Mouse (Mus musculus) liver, embryonic 16.5 days (tissue): ENCODE data around the gene Fam122b. TPM values are rescaled to one million over a fixed set of nuclear protein-coding genes. Genes with fewer than 3 reads are reported as not detected.
A peak's percentile ranks its signal among the peaks of the same experiment; 100 is the strongest.
"Not testable (repeated sequence)": the region's sequence is repeated elsewhere in the genome, so short reads cannot be mapped to it uniquely, and the experiment has no call there.

Experiments used
- ATAC-seq: fragments of 200-750 bp; cut with Nextera tagmentation; 2 replicates; pipeline ENCODE4 v1.8.0; 2017; ENCODE audit warnings: low read depth, mild to moderate bottlenecking, moderate number of reproducible peaks, moderate library complexity
- H3K27ac ChIP-seq: fragments of 300-500 bp; sonication (generic); 2 replicates; pipeline ENCODE4 v1.5.1; 2014; ENCODE audit warnings: mild to moderate bottlenecking, low read length
- H3K27me3 ChIP-seq: fragments of 300-500 bp; sonication (generic); 2 replicates; pipeline ENCODE4 v1.6.1; 2014; ENCODE audit warnings: low read depth, low read length, mixed read lengths; ENCODE audit not compliant: control insufficient read depth, insufficient read depth
- H3K36me3 ChIP-seq: fragments of 300-500 bp; sonication (generic); 2 replicates; pipeline ENCODE4 v1.6.1; 2014; ENCODE audit warnings: mild to moderate bottlenecking; ENCODE audit not compliant: control insufficient read depth, insufficient read depth
- H3K4me1 ChIP-seq: fragments of 300-500 bp; sonication (generic); 2 replicates; pipeline ENCODE4 v1.6.1; 2014; ENCODE audit warnings: low read depth, low read length, mixed read lengths; ENCODE audit not compliant: control insufficient read depth
- H3K4me2 ChIP-seq: fragments of 300-500 bp; sonication (generic); 2 replicates; pipeline ENCODE4 v1.6.1; 2014; ENCODE audit warnings: low read depth, low read length, mixed read lengths
- H3K4me3 ChIP-seq: fragments of 300-500 bp; sonication (generic); 2 replicates; pipeline ENCODE4 v1.5.1; 2014; ENCODE audit warnings: low read depth, mild to moderate bottlenecking, low read length
- H3K9ac ChIP-seq: fragments of 300-500 bp; sonication (generic); 2 replicates; pipeline ENCODE4 v1.6.1; 2014; ENCODE audit warnings: low read depth, low read length
- H3K9me3 ChIP-seq: fragments of 300-500 bp; sonication (generic); replicated peaks from 2 replicates; pipeline ENCODE4 v1.6.1; 2016; ENCODE audit warnings: low read length; ENCODE audit not compliant: control insufficient read depth
- WGBS: fragments of 180-500 bp; shearing (Covaris S2); extraction: QIAGEN DNeasy Blood & Tissue Kit; methylation state at CpG from one replicate; pipeline ENCODE4 v1.1.7; 2014; ENCODE audit not compliant: insufficient replicate concordance; 5-methylcytosine and 5-hydroxymethylcytosine counted together
- polyA plus RNA-seq: library from polyadenylated mRNA; unstranded; fragments of >200 nt; fragmentation: Nextera tagmentation; extraction: Ambion mirVana; gene quantifications from 2 replicates; pipeline ENCODE4 v1.2.1, GENCODE M21; 2015

The Fam122b gene
- polyA plus RNA-seq, result 4.4 and 4.6 TPM in 2 replicates

- peak within 1 kb of the TSS; percentile 78 for H3K4me2 ChIP-seq
- 23% methylated on average over 38 of the region's 40 CpGs for WGBS
- ATAC-seq, result peak; percentile 90
Observed at GRCm38 (mm10) chrX:53269289-53270062, at the start of gene Fam122b. Gene Fam122b, minus strand, starts transcription at chrX:53269805.

GRCm38 (mm10) chrX:53287924-53288323 lies 18.3 kb upstream of the Fam122b start:
- no peaks in the 10 kb centered on the region for H3K36me3 ChIP-seq
- no peaks in the 10 kb centered on the region for H3K27me3 ChIP-seq
- 63% methylated on average over 5 of the region's 5 CpGs for WGBS
- H3K9ac ChIP-seq, result no peak overlapping the region
- no peaks in the 10 kb centered on the region for H3K4me1 ChIP-seq
- H3K4me2 ChIP-seq, result no peak overlapping the region
- H3K9me3 ChIP-seq, result no peaks in the 10 kb centered on the region
- ATAC-seq, result no peak
- H3K4me3 ChIP-seq, result no peak overlapping the region
- H3K27ac ChIP-seq, result no peak overlapping the region

More at GRCm38 (mm10) chrX:53269289-53270062, at the start of gene Fam122b:
- Histone ChIP-seq H3K27ac (peak within 1 kb of the TSS; percentile 63), H3K4me3 (peak within 1 kb of the TSS; percentile 77), H3K9ac (peak within 1 kb of the TSS; percentile 74), H3K4me1 (peaks cover 4% of the 10 kb centered on the region), H3K27me3 (no peaks in the 10 kb centered on the region), H3K9me3 (no peaks in the 10 kb centered on the region), H3K36me3 (no peaks in the 10 kb centered on the region)

GRCm38 (mm10) chrX:53273124-53273523 lies 3.5 kb upstream of the Fam122b start, which contains the start of gene Fam122c:
Gene Fam122c, plus strand, starts transcription at chrX:53273424.
- Histone ChIP-seq H3K4me2 (no peak within 1 kb of the TSS), H3K4me1 (peaks cover 4% of the 10 kb centered on the region), H3K4me3 (no peak within 1 kb of the TSS), H3K36me3 (no peaks in the 10 kb centered on the region), H3K9ac (no peak within 1 kb of the TSS), H3K27ac (no peak within 1 kb of the TSS), H3K27me3 (no peaks in the 10 kb centered on the region), H3K9me3 (no peaks in the 10 kb centered on the region)
- no peak for ATAC-seq
- WGBS, result 30% methylated on average over 1 of the region's 1 CpGs

- H3K4me3 ChIP-seq, H3K4me2 ChIP-seq, H3K4me1 ChIP-seq, H3K9ac ChIP-seq, ATAC-seq, H3K27ac ChIP-seq, H3K27me3 ChIP-seq, H3K9me3 ChIP-seq, H3K36me3 ChIP-seq: not testable (repeated sequence)
- WGBS, result 57% methylated on average over 3 of the region's 3 CpGs
Observed at GRCm38 (mm10) chrX:53271628-53272027, 2.0 kb upstream of the Fam122b start.

GRCm38 (mm10) chrX:53270063-53270432 lies 443 bp upstream of the Fam122b start:
- no peaks in the 10 kb centered on the region for H3K36me3 ChIP-seq
- H3K4me1 ChIP-seq, result peaks cover 4% of the 10 kb centered on the region
- no peak overlapping the region for H3K27ac ChIP-seq
- H3K4me2 ChIP-seq, result peak overlapping the region; percentile 78
- H3K4me3 ChIP-seq, result peak overlapping the region; percentile 77
- H3K9ac ChIP-seq, result peak overlapping the region; percentile 45
- H3K27me3 ChIP-seq, result no peaks in the 10 kb centered on the region
- 24% methylated on average over 10 of the region's 10 CpGs for WGBS
- no peak for ATAC-seq
- H3K9me3 ChIP-seq, result no peaks in the 10 kb centered on the region

GRCm38 (mm10) chrX:53268856-53269255 lies 749 bp downstream of the Fam122b start:
- peaks cover 4% of the 10 kb centered on the region for H3K4me1 ChIP-seq
- peak overlapping the region; percentile 77 for H3K4me3 ChIP-seq
- H3K9ac ChIP-seq, result peak overlapping the region; percentile 74; the same call in 1 of the 2 replicates
- H3K4me2 ChIP-seq, result peak overlapping the region; percentile 78
- WGBS, result 22% methylated on average over 10 of the region's 10 CpGs
- no peaks in the 10 kb centered on the region for H3K9me3 ChIP-seq
- no peak overlapping the region for H3K27ac ChIP-seq
- H3K36me3 ChIP-seq, result no peaks in the 10 kb centered on the region
- H3K27me3 ChIP-seq, result no peaks in the 10 kb centered on the region
- peak; percentile 78 for ATAC-seq

GRCm38 (mm10) chrX:53266186-53266585 lies 3.4 kb downstream of the Fam122b start:
- H3K4me3 ChIP-seq, result no peak overlapping the region
- H3K36me3 ChIP-seq, result no peaks in the 10 kb centered on the region
- H3K4me1 ChIP-seq, result peaks cover 4% of the 10 kb centered on the region
- ATAC-seq, result no peak
- H3K27me3 ChIP-seq, result no peaks in the 10 kb centered on the region
- H3K27ac ChIP-seq, result no peak overlapping the region
- H3K9ac ChIP-seq, result no peak overlapping the region
- no peaks in the 10 kb centered on the region for H3K9me3 ChIP-seq
- WGBS, result 51% methylated on average over 9 of the region's 9 CpGs
- H3K4me2 ChIP-seq, result no peak overlapping the region

- H3K9ac ChIP-seq, result no peak overlapping the region
- ATAC-seq, result no peak
Observed at GRCm38 (mm10) chrX:53255195-53255594, 14.4 kb downstream of the Fam122b start.

GRCm38 (mm10) chrX:53240011-53240410 lies 29.6 kb downstream of the Fam122b start, which contains the start of gene Plac1:
Gene Plac1, minus strand, starts transcription at chrX:53240111.
- Histone ChIP-seq H3K4me2 (no peak within 1 kb of the TSS), H3K27me3 (no peaks in the 10 kb centered on the region), H3K4me1 (no peaks in the 10 kb centered on the region), H3K9ac (no peak within 1 kb of the TSS), H3K9me3 (no peaks in the 10 kb centered on the region), H3K27ac (no peak within 1 kb of the TSS), H3K36me3 (no peaks in the 10 kb centered on the region), H3K4me3 (no peak within 1 kb of the TSS)
- WGBS, result 51% methylated on average over 4 of the region's 4 CpGs
- no peak for ATAC-seq

More at GRCm38 (mm10) chrX:53255195-53255594, 14.4 kb downstream of the Fam122b start:
- H3K27ac ChIP-seq, result no peak overlapping the region
- H3K27me3 ChIP-seq, result no peaks in the 10 kb centered on the region
- no peaks in the 10 kb centered on the region for H3K4me1 ChIP-seq
- no peak overlapping the region for H3K4me2 ChIP-seq
- H3K4me3 ChIP-seq, result no peak overlapping the region
- H3K36me3 ChIP-seq, result no peaks in the 10 kb centered on the region
- no peaks in the 10 kb centered on the region for H3K9me3 ChIP-seq
